Mouse (Mus musculus) urinary bladder, adult 18-20 months (tissue): Measurements from ENCODE around the gene Ret.

ENCODE experiments used
- DNase-seq, 2 experiments: peaks; one replicate each; pipeline ENCODE4 v3.0.0; 2022; ENCODE audit warnings: low spot score in 2 of 2, mixed read lengths in 2 of 2

The Ret gene

GRCm38 (mm10) chr6:118111810-118112209 lies 85.7 kb downstream of the Ret start:
- no peak for DNase-seq
